Mouse (Mus musculus): ENCODE measurements around the gene Sult6b1. TPM values are rescaled to one million over a fixed set of nuclear protein-coding genes. Genes with fewer than 3 reads are reported as not detected.
A peak's percentile ranks its signal among the peaks of the same experiment; 100 is the strongest.

Sult6b1 gene
- total RNA-seq, 2 experiments from 2014 or later: 0.39 TPM; not detected in 1

GRCm38 (mm10) chr17:78885286-78886065 lies 21.3 kb downstream of the Sult6b1 start:
- no peak for DNase-seq (ENCODE audit: low spot score in 2 of 2)

GRCm38 (mm10) chr17:78883291-78883690 lies 23.5 kb downstream of the Sult6b1 start:
- DNase-seq (ENCODE audit: low spot score in 2 of 2): no peak

- DNase-seq (ENCODE audit: low spot score in 2 of 2): peak; percentile 76 to 85
Observed at GRCm38 (mm10) chr17:78882401-78883112, 24.2 kb downstream of the Sult6b1 start, which contains the start of gene Eif2ak2. Gene Eif2ak2 (minus strand): TSS chr17:78882573.

GRCm38 (mm10) chr17:78881878-78882304 lies 24.9 kb downstream of the Sult6b1 start:
- DNase-seq (ENCODE audit: low spot score in 2 of 2): no peak

- no peak for DNase-seq (ENCODE audit: low spot score in 2 of 2)
Observed at GRCm38 (mm10) chr17:78873886-78874285, 32.9 kb downstream of the Sult6b1 start.

GRCm38 (mm10) chr17:78856243-78856642 lies 50.5 kb downstream of the Sult6b1 start:
- DNase-seq (ENCODE audit: low spot score in 2 of 2): no peak

GRCm38 (mm10) chr17:78842271-78842928 lies 64.4 kb downstream of the Sult6b1 start:
- DNase-seq (ENCODE audit: low spot score in 2 of 2): no peak

GRCm38 (mm10) chr17:78836056-78836455 lies 70.7 kb downstream of the Sult6b1 start:
- no peak for DNase-seq (ENCODE audit: low spot score in 2 of 2)

- peak; percentile 94 to 98 for DNase-seq (ENCODE audit: low spot score in 2 of 2)
Observed at GRCm38 (mm10) chr17:78834856-78835835, 71.6 kb downstream of the Sult6b1 start, which contains the start of the genes Heatr5b and Gpatch11. Gene Heatr5b (minus strand): TSS chr17:78835364. Gene Gpatch11 (plus strand): TSS chr17:78835567.

Other genes starting within 250 kb of the Sult6b1 start
- 10 to 100 TPM; 32.3 to 33.2 TPM for gene Strn, start 169.8 kb downstream of the Sult6b1 start, total RNA-seq (2021)
- gene Heatr5b, start 71.6 kb downstream of the Sult6b1 start, total RNA-seq (2021): 10 to 100 TPM; 21.4 to 25.3 TPM
- gene Gpatch11, start 71.4 kb downstream of the Sult6b1 start, total RNA-seq (2021): 10 to 100 TPM; 24.8 to 26.2 TPM
- gene Eif2ak2, start 24.4 kb downstream of the Sult6b1 start, total RNA-seq (2021): 10 to 100 TPM; 40.2 to 43.8 TPM
- 10 to 100 TPM; 44.9 to 45.2 TPM for gene Cebpzos, start 9.5 kb upstream of the Sult6b1 start, total RNA-seq (2021)
- gene Cebpz, start 30.1 kb upstream of the Sult6b1 start, total RNA-seq (2021): 10 to 100 TPM; 41.7 to 52.6 TPM
- 10 to 100 TPM; 39.4 to 46.8 TPM for gene Ndufaf7, start 30.1 kb upstream of the Sult6b1 start, total RNA-seq (2021)
- 10 to 100 TPM; 48.7 to 49.5 TPM for gene Prkd3, start 113.8 kb upstream of the Sult6b1 start, total RNA-seq (2021)
- gene Qpct, start 144.9 kb upstream of the Sult6b1 start, total RNA-seq (2021): 10 to 100 TPM; 10.5 to 20.1 TPM